Mouse (Mus musculus): ENCODE results near the gene 4921536K21Rik. TPM values are rescaled to one million over a fixed set of nuclear protein-coding genes. Genes with fewer than 3 reads are reported as not detected.

Gene 4921536K21Rik
- polyA plus RNA-seq, 1 experiment from 2014 or later = not detected

DNA sequence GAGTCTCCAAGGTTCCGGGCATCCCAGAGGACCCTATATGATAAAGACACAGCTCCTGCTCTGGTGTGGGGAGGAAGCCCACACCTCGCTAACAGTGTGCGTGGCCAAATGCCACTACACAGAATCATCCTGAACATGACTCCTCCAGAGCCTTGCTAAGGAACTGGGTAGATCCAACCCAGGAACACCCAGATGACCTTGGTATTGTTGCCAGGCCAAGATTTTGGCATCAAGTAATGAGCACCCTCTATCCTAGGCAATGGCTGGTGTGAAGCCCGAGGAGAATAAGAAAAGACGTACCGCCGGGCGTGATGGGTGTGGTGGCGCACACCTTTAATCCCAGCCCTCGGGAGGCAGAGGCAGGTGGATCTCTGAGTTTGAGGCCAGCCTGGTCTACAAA, 41.9 kb downstream of the 4921536K21Rik start:
- peak overlapping the region in 1 of 2 experiments; percentile 47; a peak in 2 of 4 replicates for H3K27ac ChIP-seq (replicated peaks in 1 of 2; ENCODE audit: control insufficient read depth in 1 of 2, insufficient read depth in 1 of 2, low read depth in 2 of 2, low read length in 2 of 2)
- H3K4me1 ChIP-seq (ENCODE audit: control insufficient read depth in 2 of 2, insufficient read depth in 2 of 2, low read length in 2 of 2) = peaks cover 7 to 10% of the 10 kb centered on the region in 2 experiments
- ATAC-seq (ENCODE audit: insufficient number of reproducible peaks, insufficient read depth, low FRiP score, low read depth) = no peak
- no peaks in the 10 kb centered on the region for H3K36me3 ChIP-seq (ENCODE audit: control insufficient read depth, insufficient read depth, low read length)
- WGBS = 86% methylated on average over 10 of the region's 10 CpGs
- 0 out of 2 replicates have a peak, but pooled peaks cover 4% of the 10 kb centered on the region for H3K9me3 ChIP-seq (ENCODE audit: control insufficient read depth, low read length)
- H3K4me3 ChIP-seq (ENCODE audit: control insufficient read depth in 1 of 2, insufficient read depth in 1 of 2, low read depth in 1 of 2, low read length in 2 of 2) = no peak overlapping the region
- no peak overlapping the region for H3K9ac ChIP-seq (ENCODE audit: low read length)
- no peaks in the 10 kb centered on the region for H3K27me3 ChIP-seq (ENCODE audit: control insufficient read depth, insufficient read depth, low read length)
- H3K4me2 ChIP-seq (ENCODE audit: low read length) = no peak overlapping the region

DNA sequence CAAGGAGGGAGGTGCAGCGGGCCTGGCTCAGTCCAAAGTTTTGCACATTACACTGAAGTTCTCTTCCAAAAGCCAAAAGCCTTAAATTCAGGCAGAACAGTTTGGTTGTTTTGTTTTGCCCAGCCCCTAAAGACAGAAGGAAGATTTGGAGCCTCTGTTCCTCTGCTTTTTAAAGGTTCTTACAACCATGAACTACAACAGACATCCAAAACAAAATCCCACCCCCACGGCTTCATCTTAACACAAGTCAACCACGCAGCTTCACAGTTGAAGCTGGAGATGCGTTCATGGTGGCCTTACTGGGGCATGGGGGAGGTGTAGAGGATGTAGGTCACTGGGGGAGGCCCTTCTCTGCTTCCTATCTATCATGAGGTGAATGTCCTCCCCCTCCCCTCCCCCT, 43.0 kb downstream of the 4921536K21Rik start:
- no peak for ATAC-seq (ENCODE audit: insufficient number of reproducible peaks, insufficient read depth, low FRiP score, low read depth)
- H3K9me3 ChIP-seq (ENCODE audit: control insufficient read depth, low read length) = 0 out of 2 replicates have a peak, but pooled peaks cover 4% of the 10 kb centered on the region
- H3K4me1 ChIP-seq (ENCODE audit: control insufficient read depth in 2 of 2, insufficient read depth in 2 of 2, low read length in 2 of 2) = peaks cover 7 to 12% of the 10 kb centered on the region in 2 experiments
- no peak overlapping the region for H3K9ac ChIP-seq (ENCODE audit: low read length)
- no peaks in the 10 kb centered on the region for H3K36me3 ChIP-seq (ENCODE audit: control insufficient read depth, insufficient read depth, low read length)
- H3K27me3 ChIP-seq (ENCODE audit: control insufficient read depth, insufficient read depth, low read length) = no peaks in the 10 kb centered on the region
- WGBS = 81% methylated on average over 4 of the region's 4 CpGs
- no peak overlapping the region for H3K27ac ChIP-seq (replicated peaks in 1 of 2; ENCODE audit: control insufficient read depth in 1 of 2, insufficient read depth in 1 of 2, low read depth in 2 of 2, low read length in 2 of 2)
- H3K4me2 ChIP-seq (ENCODE audit: low read length) = no peak overlapping the region
- no peak overlapping the region for H3K4me3 ChIP-seq (ENCODE audit: control insufficient read depth in 1 of 2, insufficient read depth in 1 of 2, low read depth in 1 of 2, low read length in 2 of 2)

DNA sequence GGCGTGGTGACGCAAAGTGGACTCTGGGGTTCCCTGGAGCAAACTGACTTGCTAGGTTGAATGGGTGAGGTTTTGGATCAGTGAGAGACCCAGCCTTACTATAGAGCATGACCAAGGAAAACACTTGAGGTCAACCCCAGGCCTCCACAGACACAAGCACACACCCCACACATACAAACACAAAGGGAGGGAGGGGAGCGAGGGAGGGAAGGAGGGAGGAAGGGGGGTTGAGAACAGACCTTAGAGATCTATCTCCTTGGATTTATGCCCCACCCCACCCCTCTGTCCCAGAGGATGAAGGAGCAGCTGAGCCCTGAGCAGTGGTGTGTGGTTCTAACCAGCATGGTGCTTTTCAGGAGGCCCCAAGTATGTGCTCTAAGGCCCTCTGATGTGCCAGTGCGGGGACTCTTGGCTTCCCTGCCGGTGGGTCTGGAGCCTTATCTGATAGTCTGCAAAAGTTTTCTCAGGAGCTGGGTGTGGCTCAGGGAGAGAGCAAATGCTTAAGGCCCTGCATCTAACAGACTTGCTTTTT, 44.1 kb downstream of the 4921536K21Rik start:
- Histone ChIP-seq H3K4me3 (ENCODE audit: control insufficient read depth in 1 of 2, insufficient read depth in 1 of 2, low read depth in 1 of 2, low read length in 2 of 2) (no peak overlapping the region), H3K27me3 (ENCODE audit: control insufficient read depth, insufficient read depth, low read length) (no peaks in the 10 kb centered on the region), H3K4me2 (ENCODE audit: low read length) (no peak overlapping the region), H3K9me3 (ENCODE audit: control insufficient read depth, low read length) (0 out of 2 replicates have a peak, but pooled peaks cover 4% of the 10 kb centered on the region), H3K27ac (replicated peaks in 1 of 2; ENCODE audit: control insufficient read depth in 1 of 2, insufficient read depth in 1 of 2, low read depth in 2 of 2, low read length in 2 of 2) (no peak overlapping the region), H3K9ac (ENCODE audit: low read length) (no peak overlapping the region), H3K36me3 (ENCODE audit: control insufficient read depth, insufficient read depth, low read length) (no peaks in the 10 kb centered on the region), H3K4me1 (ENCODE audit: control insufficient read depth in 2 of 2, insufficient read depth in 2 of 2, low read length in 2 of 2) (peaks cover 7 to 12% of the 10 kb centered on the region in 2 experiments)
- no peak for ATAC-seq (ENCODE audit: insufficient number of reproducible peaks, insufficient read depth, low FRiP score, low read depth)
- 66% methylated on average over 5 of the region's 5 CpGs for WGBS

DNA sequence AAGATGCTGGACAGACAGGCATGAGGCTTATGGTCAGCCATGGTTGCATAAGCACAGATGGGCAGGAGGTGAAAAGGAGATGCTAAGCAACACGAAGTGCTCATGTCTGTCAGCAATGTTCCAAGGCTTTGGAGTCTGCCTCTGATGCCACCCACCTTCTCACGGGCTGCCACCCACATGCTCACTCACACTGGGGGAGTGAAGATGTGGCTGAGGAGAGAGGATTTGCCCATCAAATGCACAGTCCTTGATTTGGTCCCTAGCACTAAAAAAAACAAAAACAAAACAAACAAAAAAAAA, 44.6 kb downstream of the 4921536K21Rik start:
- no peak overlapping the region for H3K4me2 ChIP-seq (ENCODE audit: low read length)
- H3K4me3 ChIP-seq (ENCODE audit: control insufficient read depth in 1 of 2, insufficient read depth in 1 of 2, low read depth in 1 of 2, low read length in 2 of 2) = no peak overlapping the region
- H3K27me3 ChIP-seq (ENCODE audit: control insufficient read depth, insufficient read depth, low read length) = no peaks in the 10 kb centered on the region
- H3K9me3 ChIP-seq (ENCODE audit: control insufficient read depth, low read length) = 0 out of 2 replicates have a peak, but pooled peaks cover 4% of the 10 kb centered on the region
- no peaks in the 10 kb centered on the region for H3K36me3 ChIP-seq (ENCODE audit: control insufficient read depth, insufficient read depth, low read length)
- 62% methylated on average over 2 of the region's 2 CpGs for WGBS
- H3K4me1 ChIP-seq (ENCODE audit: control insufficient read depth in 2 of 2, insufficient read depth in 2 of 2, low read length in 2 of 2) = peaks cover 7 to 12% of the 10 kb centered on the region in 2 experiments
- no peak overlapping the region for H3K27ac ChIP-seq (replicated peaks in 1 of 2; ENCODE audit: control insufficient read depth in 1 of 2, insufficient read depth in 1 of 2, low read depth in 2 of 2, low read length in 2 of 2)
- H3K9ac ChIP-seq (ENCODE audit: low read length) = no peak overlapping the region
- no peak for ATAC-seq (ENCODE audit: insufficient number of reproducible peaks, insufficient read depth, low FRiP score, low read depth)

DNA sequence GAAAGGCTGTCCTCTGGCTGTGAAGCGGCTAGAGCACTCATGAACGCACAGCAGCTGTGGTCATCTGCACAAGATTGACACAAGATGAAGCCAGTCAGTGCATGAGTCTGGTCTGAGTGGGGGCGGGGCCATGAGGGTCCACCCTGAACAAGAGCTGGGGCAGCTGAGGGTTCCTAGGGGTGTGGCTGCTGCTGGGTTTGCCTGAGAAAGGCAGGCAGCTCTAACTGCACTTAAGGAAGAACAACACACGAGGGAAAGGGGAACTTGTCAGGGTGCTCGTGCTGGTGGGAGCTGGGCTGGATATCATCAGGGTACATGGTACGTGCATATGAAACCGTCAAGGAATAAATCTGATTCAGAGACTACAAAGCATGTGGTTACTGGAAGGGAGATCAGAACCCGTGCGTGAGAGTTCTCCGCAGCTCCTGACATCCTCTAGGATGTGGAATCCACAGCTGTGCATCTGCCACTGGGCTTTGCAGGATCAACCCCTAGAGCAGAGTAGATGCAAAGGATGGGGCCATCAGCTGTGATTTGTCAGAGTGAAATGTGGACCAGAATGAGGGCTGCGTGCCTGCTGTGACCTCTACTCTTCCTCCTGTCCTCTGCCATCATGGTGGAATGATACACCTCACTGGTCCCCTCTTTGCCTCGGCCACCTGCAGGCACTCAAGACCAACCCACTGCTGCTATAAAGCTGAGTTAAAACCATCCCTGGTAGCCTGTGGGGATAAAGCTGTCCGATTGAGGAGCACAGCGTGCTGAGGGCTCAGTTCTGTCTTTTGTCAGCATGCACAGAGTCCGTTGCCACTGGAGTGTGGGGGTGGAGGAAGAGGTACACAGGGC, 45.2 kb downstream of the 4921536K21Rik start:
- Histone ChIP-seq H3K4me1 (ENCODE audit: control insufficient read depth in 2 of 2, insufficient read depth in 2 of 2, low read length in 2 of 2) (peaks cover 11 to 12% of the 10 kb centered on the region in 2 experiments), H3K27me3 (ENCODE audit: control insufficient read depth, insufficient read depth, low read length) (no peaks in the 10 kb centered on the region), H3K4me2 (ENCODE audit: low read length) (no peak overlapping the region), H3K9me3 (ENCODE audit: control insufficient read depth, low read length) (no peaks in the 10 kb centered on the region), H3K9ac (ENCODE audit: low read length) (no peak overlapping the region), H3K4me3 (ENCODE audit: control insufficient read depth in 1 of 2, insufficient read depth in 1 of 2, low read depth in 1 of 2, low read length in 2 of 2) (no peak overlapping the region), H3K36me3 (ENCODE audit: control insufficient read depth, insufficient read depth, low read length) (no peaks in the 10 kb centered on the region), H3K27ac (replicated peaks in 1 of 2; ENCODE audit: control insufficient read depth in 1 of 2, insufficient read depth in 1 of 2, low read depth in 2 of 2, low read length in 2 of 2) (no peak overlapping the region)
- no peak for ATAC-seq (ENCODE audit: insufficient number of reproducible peaks, insufficient read depth, low FRiP score, low read depth)
- WGBS = 73% methylated on average over 15 of the region's 15 CpGs

DNA sequence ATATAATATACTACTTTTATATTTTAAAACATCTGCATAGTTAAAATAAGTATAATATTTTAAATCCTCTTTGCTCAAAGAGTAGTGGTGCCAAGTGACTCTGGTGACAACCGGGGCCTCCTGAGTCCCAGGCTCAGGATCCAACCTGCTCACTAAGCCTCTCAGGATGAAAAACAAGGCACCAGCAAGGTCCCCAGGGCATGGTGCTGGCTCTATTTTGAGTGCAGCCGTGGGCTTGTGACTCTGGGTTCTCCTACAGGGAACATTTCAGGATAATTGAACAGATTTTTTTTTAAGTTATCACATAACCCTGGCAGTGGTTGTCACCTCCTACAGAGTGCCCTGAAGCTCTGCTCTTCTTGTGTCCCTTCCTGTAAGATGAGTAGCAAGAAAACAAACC, 48.5 kb downstream of the 4921536K21Rik start:
- Histone ChIP-seq H3K4me3 (ENCODE audit: control insufficient read depth in 1 of 2, insufficient read depth in 1 of 2, low read depth in 1 of 2, low read length in 2 of 2) (no peak overlapping the region), H3K4me2 (ENCODE audit: low read length) (no peak overlapping the region), H3K36me3 (ENCODE audit: control insufficient read depth, insufficient read depth, low read length) (no peaks in the 10 kb centered on the region), H3K27me3 (ENCODE audit: control insufficient read depth, insufficient read depth, low read length) (no peaks in the 10 kb centered on the region), H3K27ac (replicated peaks in 1 of 2; ENCODE audit: control insufficient read depth in 1 of 2, insufficient read depth in 1 of 2, low read depth in 2 of 2, low read length in 2 of 2) (no peak overlapping the region), H3K4me1 (ENCODE audit: control insufficient read depth in 2 of 2, insufficient read depth in 2 of 2, low read length in 2 of 2) (peaks cover 14 to 15% of the 10 kb centered on the region in 2 experiments), H3K9me3 (ENCODE audit: control insufficient read depth, low read length) (no peaks in the 10 kb centered on the region), H3K9ac (ENCODE audit: low read length) (no peak overlapping the region)
- no peak for ATAC-seq (ENCODE audit: insufficient number of reproducible peaks, insufficient read depth, low FRiP score, low read depth)
- WGBS = 43% methylated on average over 2 of the region's 2 CpGs

DNA sequence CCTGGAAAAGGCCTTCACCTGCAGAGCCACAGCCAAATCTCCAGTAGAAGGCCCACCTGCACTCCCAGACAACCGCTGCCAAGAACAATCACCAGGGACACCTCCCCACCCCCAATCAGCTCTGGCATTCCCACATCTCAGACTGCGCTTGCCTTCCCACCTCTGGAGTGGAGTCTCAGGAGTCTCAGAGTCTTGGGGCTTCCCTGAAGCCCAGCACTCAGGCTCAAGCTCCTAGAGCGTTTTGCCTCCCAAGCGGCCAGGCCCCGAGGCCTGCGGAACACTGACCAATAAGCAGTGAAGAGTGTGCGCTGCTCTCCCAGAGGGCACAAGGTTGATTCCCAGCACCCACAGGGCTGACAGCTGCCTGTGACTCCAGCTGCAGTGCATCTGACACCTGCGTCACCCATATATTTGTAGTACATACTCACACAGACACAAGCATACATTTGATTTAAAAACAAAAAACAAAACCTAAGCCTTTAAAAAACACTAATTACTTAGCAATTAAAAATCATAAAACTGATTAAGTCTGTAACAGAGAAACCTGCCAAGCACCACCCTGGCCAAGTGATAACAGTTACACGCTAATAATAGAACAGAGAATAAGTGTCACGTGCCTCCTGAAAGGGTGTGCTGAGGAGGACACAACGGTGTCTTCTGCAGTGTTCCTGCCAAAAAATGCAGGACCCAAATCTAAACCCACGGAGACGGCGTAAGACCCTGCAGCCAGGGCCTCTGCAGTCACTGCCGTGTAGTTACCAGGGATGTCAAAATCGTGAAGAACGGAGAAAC, 50.8 kb downstream of the 4921536K21Rik start:
- Histone ChIP-seq H3K4me3 (ENCODE audit: control insufficient read depth in 1 of 2, insufficient read depth in 1 of 2, low read depth in 1 of 2, low read length in 2 of 2) (no peak overlapping the region), H3K9me3 (ENCODE audit: control insufficient read depth, low read length) (no peaks in the 10 kb centered on the region), H3K9ac (ENCODE audit: low read length) (no peak overlapping the region), H3K36me3 (ENCODE audit: control insufficient read depth, insufficient read depth, low read length) (no peaks in the 10 kb centered on the region), H3K27ac (replicated peaks in 1 of 2; ENCODE audit: control insufficient read depth in 1 of 2, insufficient read depth in 1 of 2, low read depth in 2 of 2, low read length in 2 of 2) (peak overlapping the region in 1 of 2 experiments; percentile 60; a peak in 3 of 4 replicates), H3K4me2 (ENCODE audit: low read length) (peak overlapping the region; percentile 3; the same call in 1 of the 2 replicates), H3K27me3 (ENCODE audit: control insufficient read depth, insufficient read depth, low read length) (no peaks in the 10 kb centered on the region), H3K4me1 (ENCODE audit: control insufficient read depth in 2 of 2, insufficient read depth in 2 of 2, low read length in 2 of 2) (peaks cover 14 to 15% of the 10 kb centered on the region in 2 experiments)
- ATAC-seq (ENCODE audit: insufficient number of reproducible peaks, insufficient read depth, low FRiP score, low read depth) = no peak
- 50% methylated on average over 17 of the region's 17 CpGs for WGBS

Data from heart, embryonic 14.5 days (tissue).